ENCODE assay signal across 1 mouse cellular context in the genomic region with DNA sequence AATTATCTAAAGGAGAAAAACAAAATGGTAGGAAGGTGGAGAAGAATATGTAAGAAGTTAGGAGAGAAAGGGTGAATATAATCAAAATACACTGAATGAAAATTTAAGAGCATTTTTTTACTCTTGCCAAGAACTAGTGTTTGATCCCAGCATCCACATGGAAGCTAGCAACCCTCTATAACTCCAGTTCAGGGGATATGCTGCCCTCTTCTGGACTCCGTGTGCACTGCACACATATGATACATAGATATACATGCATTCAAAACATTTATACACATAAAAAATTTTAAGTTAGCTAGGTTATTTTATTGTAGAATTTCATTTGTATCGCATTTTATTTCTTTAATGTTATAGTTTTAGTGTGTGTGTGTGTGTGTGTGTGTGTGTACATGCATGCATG.
TF ChIP-seq lines count a peak whose summit lies in the region.

No protein-coding gene starts in this region.

TF ChIP-seq in MEL, 35 proteins besides CTCF, POLR2A, EP300 and RAD21 (continued from another document):
- TF ChIP-seq HCFC1 (IDR thresholded peaks at IDR 0.05; ENCODE audit: low read depth, low read length) (no peak), KAT2A (conservative IDR thresholded peaks at IDR 0.05; ENCODE audit: low read depth, low read length) (no peak)
